Mouse (Mus musculus) limb, embryonic 15.5 days (tissue): Measurements from ENCODE around the gene Canx. TPM values are rescaled to one million over a fixed set of nuclear protein-coding genes. Genes with fewer than 3 reads are reported as not detected.
A peak's percentile ranks its signal among the peaks of the same experiment; 100 is the strongest.

Experiments
- ATAC-seq: fragments of 200-750 bp; cut with Nextera tagmentation; 2 replicates; pipeline ENCODE4 v1.8.0; 2017; ENCODE audit warnings: low read depth, moderate TSS enrichment; ENCODE audit not compliant: insufficient number of reproducible peaks, low FRiP score, low TSS enrichment
- H3K27ac ChIP-seq: fragments of 300-500 bp; sonication (generic); 2 replicates; pipeline ENCODE4 v1.5.1; 2015; ENCODE audit warnings: moderate library complexity, mild to moderate bottlenecking, inconsistent platforms
- H3K27me3 ChIP-seq: fragments of 300-500 bp; sonication (generic); 2 replicates; pipeline ENCODE4 v1.6.1; 2015; ENCODE audit warnings: inconsistent platforms
- H3K36me3 ChIP-seq: fragments of 300-500 bp; sonication (generic); 2 replicates; pipeline ENCODE4 v1.6.1; 2015; ENCODE audit warnings: inconsistent platforms
- H3K4me1 ChIP-seq: fragments of 300-500 bp; sonication (generic); 2 replicates; pipeline ENCODE4 v1.6.1; 2015; ENCODE audit warnings: inconsistent platforms
- H3K4me2 ChIP-seq: fragments of 300-500 bp; sonication (generic); 2 replicates; pipeline ENCODE4 v1.6.1; 2015; ENCODE audit warnings: mild to moderate bottlenecking, inconsistent platforms
- H3K4me3 ChIP-seq: fragments of 300-500 bp; sonication (generic); 2 replicates; pipeline ENCODE4 v1.5.1; 2015; ENCODE audit warnings: mild to moderate bottlenecking, inconsistent platforms
- H3K9ac ChIP-seq: fragments of 300-500 bp; sonication (generic); 2 replicates; pipeline ENCODE4 v1.6.1; 2015; ENCODE audit warnings: inconsistent platforms
- H3K9me3 ChIP-seq: fragments of 300-500 bp; sonication (generic); 2 replicates; pipeline ENCODE4 v1.6.1; 2016; ENCODE audit warnings: inconsistent platforms
- WGBS: fragments of 180-500 bp; shearing (Covaris S2); methylation state at CpG from one replicate; pipeline ENCODE4 v1.1.7; 2015; 5-methylcytosine and 5-hydroxymethylcytosine counted together
- microRNA counts: library from miRNA; unstranded; fragments of <30 nt; microRNA quantifications from one replicate; lab custom pipeline; 2016
- microRNA-seq: library from miRNA; unstranded; fragments of <30 nt; microRNA quantifications from one replicate; pipeline ENCODE4, GENCODE M21; 2016
- polyA plus RNA-seq: library from polyadenylated mRNA; unstranded; fragments of >200 nt; fragmentation: Nextera tagmentation; extraction: Ambion mirVana; gene quantifications from 2 replicates; pipeline ENCODE4 v1.2.1, GENCODE M21; 2015

The Canx gene
- polyA plus RNA-seq, 1 experiment from 2014 or later = 330 TPM

DNA sequence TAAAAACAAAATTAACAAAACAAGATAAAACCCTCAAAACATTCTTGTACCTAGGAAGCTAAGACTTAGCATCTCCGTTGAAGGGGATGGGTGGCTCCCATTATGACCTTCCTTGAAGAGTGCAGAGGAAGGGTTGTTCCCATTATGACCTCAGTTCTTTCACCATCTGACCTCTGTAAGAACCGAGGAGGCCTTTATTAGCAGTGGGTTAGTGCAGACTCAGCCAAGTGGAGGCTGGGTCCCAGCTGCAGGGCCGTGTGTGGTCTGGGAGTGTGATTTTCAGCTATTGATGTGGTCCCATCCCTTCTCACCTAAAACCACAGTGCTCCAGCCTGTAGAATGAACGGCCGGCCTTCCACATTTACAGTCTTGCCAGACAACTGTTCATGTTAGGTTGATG, 80.2 kb downstream of the Canx start:
- no peak overlapping the region for H3K4me2 ChIP-seq
- no peaks in the 10 kb centered on the region for H3K4me1 ChIP-seq
- WGBS = 69% methylated on average over 5 of the region's 5 CpGs

More for the DNA sequence above, 80.2 kb downstream of the Canx start:
- Histone ChIP-seq H3K9me3 (no peaks in the 10 kb centered on the region), H3K27ac (no peak overlapping the region), H3K4me3 (no peak overlapping the region), H3K27me3 (no peaks in the 10 kb centered on the region), H3K9ac (no peak overlapping the region), H3K36me3 (no peaks in the 10 kb centered on the region)
- ATAC-seq = no peak

MicroRNAs within 50 kb of the gene (microRNA counts, 519-probe panel; counts per million panel counts)
- 2,895 counts per million, percentile 65 among the panel's probes with 10 or more counts for microRNA mmu-miR-804 (lab: Ali Mortazavi, UCI)

Small RNA genes within 50 kb of the gene (microRNA-seq; reads per million reads assigned to microRNA genes)
- gene Mir804 = not detected

Other genes with a start within 250 kb of the Canx start
- gene Tbc1d9b, start 194.3 kb downstream of the Canx start, polyA plus RNA-seq = 45.9 and 46.0 TPM in 2 replicates
- gene Mrnip, start 151.2 kb downstream of the Canx start, polyA plus RNA-seq = 15.5 and 16.2 TPM in 2 replicates
- 241 and 262 TPM in 2 replicates for gene Sqstm1, start 114.8 kb downstream of the Canx start, polyA plus RNA-seq
- gene Mgat4b, start 114.8 kb downstream of the Canx start, polyA plus RNA-seq = 12.5 and 16.0 TPM in 2 replicates
- 2.1 and 3.0 TPM in 2 replicates for gene Ltc4s, start 87.1 kb downstream of the Canx start, polyA plus RNA-seq
- gene Maml1, start 33.4 kb downstream of the Canx start, polyA plus RNA-seq = 5.4 and 6.1 TPM in 2 replicates
- 0.37 TPM in 1 of 2 replicates, not detected in the other for gene Cby3, start 28.8 kb upstream of the Canx start, polyA plus RNA-seq
- gene Hnrnph1, start 51.3 kb upstream of the Canx start, polyA plus RNA-seq = 370 and 395 TPM in 2 replicates
- 23.5 and 24.3 TPM in 2 replicates for gene Rufy1, start 105.5 kb upstream of the Canx start, polyA plus RNA-seq